Mouse (Mus musculus) neural tube, embryonic 14.5 days (tissue): ENCODE measurements at regions not wholly inside any gene's neighbourhood (a gene's known extent, or its start where the extent isn't known, plus 50 kb on each side); places are given as distances from the start of the nearest gene placed in this dataset.

Source experiments
- ATAC-seq: fragments of 200-750 bp; cut with Nextera tagmentation; 2 replicates; pipeline ENCODE4 v1.8.0; 2017; ENCODE audit warnings: low read depth, mild to moderate bottlenecking, moderate TSS enrichment, moderate library complexity
- H3K27ac ChIP-seq: fragments of 300-500 bp; sonication (generic); 2 replicates; pipeline ENCODE4 v1.5.1; 2014; ENCODE audit warnings: low read depth, mild to moderate bottlenecking, control low read depth, low read length, moderate library complexity, mixed read lengths
- H3K27me3 ChIP-seq: fragments of 300-500 bp; sonication (generic); 2 replicates; pipeline ENCODE4 v1.6.1; 2014; ENCODE audit warnings: low read length; ENCODE audit not compliant: control insufficient read depth, insufficient read depth
- H3K36me3 ChIP-seq: fragments of 300-500 bp; sonication (generic); 2 replicates; pipeline ENCODE4 v1.6.1; 2014; ENCODE audit warnings: low read length, mixed read lengths; ENCODE audit not compliant: control insufficient read depth, insufficient read depth
- H3K4me1 ChIP-seq: fragments of 300-500 bp; sonication (generic); 2 replicates; pipeline ENCODE4 v1.6.1; 2014; ENCODE audit warnings: low read length; ENCODE audit not compliant: control insufficient read depth, insufficient read depth
- H3K4me2 ChIP-seq: fragments of 300-500 bp; sonication (generic); 2 replicates; pipeline ENCODE4 v1.6.1; 2014; ENCODE audit warnings: mild to moderate bottlenecking, low read depth, low read length, control low read depth
- H3K4me3 ChIP-seq: fragments of 300-500 bp; sonication (generic); 2 replicates; pipeline ENCODE4 v1.5.1; 2014; ENCODE audit warnings: low read depth, low read length, control low read depth, mixed read lengths
- H3K9ac ChIP-seq: fragments of 300-500 bp; sonication (generic); replicated peaks from 2 replicates; pipeline ENCODE4 v1.6.1; 2014; ENCODE audit warnings: low read depth, mild to moderate bottlenecking, control low read depth, low read length, mixed read lengths
- H3K9me3 ChIP-seq: fragments of 300-500 bp; sonication (generic); 2 replicates; pipeline ENCODE4 v1.6.1; 2016; ENCODE audit warnings: low read length; ENCODE audit not compliant: control insufficient read depth
- WGBS: fragments of 180-500 bp; shearing (Covaris S2); extraction: QIAGEN DNeasy Blood & Tissue Kit; methylation state at CpG from one replicate; pipeline ENCODE4 v1.1.7; 2014; 5-methylcytosine and 5-hydroxymethylcytosine counted together

DNA sequence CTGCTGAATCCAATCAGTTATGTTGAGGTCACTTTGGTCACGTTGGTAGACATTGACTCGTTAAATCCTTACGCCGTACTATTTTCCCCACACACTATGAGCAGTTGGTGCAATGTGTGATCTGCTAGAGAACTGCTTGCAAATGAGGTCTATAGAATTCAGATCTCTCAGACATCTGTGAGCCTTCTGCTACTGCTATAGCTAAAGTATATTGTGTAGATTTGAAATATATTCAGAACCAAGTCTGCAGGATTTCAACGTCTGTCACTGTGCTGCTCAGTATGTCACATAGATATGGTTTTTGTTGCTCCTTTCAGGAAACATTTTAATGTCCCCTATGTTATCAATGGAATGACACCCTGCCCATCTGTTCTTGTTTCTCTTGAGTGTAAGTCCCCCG, 182.4 kb upstream of the Car8 start:
- H3K4me3 ChIP-seq = no peak overlapping the region
- no peak overlapping the region for H3K4me2 ChIP-seq
- H3K27me3 ChIP-seq = no peaks in the 10 kb centered on the region
- H3K4me1 ChIP-seq = no peaks in the 10 kb centered on the region
- H3K9me3 ChIP-seq = no peaks in the 10 kb centered on the region
- WGBS = 89% methylated on average over 6 of the region's 6 CpGs
- ATAC-seq = no peak
- H3K36me3 ChIP-seq = no peaks in the 10 kb centered on the region
- no peak overlapping the region for H3K9ac ChIP-seq
- no peak overlapping the region for H3K27ac ChIP-seq

DNA sequence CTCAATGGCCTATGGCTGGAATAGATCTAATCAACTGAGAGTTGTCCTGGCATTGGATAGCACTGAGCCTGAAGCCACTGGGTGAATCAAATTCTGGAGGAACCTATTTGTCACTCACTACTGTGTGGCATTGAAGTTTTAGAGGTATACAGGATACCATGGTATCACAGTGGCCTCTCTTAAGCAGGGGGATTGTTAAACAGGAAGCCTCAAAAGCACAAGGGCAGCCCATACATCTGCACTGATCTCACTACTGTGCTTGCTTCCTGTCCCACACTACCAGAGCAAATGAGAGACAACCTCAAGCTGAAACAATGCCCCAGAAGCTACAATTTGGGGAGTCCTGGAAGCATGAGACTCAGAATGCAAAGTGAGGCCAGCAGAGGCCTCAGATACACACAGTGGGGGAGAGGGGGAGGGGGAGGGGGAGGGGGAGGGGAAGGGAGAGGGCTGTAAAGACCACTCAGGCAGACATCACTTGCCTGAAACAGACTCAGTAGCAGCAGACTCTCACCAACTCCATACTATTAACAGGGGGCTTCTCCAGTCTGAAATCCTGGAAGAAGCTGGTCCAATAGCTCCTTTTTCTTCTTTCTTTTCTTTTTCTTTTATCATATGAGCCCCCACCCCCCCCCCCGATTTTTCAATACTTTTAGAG, 179.7 kb upstream of the Car8 start:
- Histone ChIP-seq H3K9ac (no peak overlapping the region), H3K4me3 (no peak overlapping the region), H3K9me3 (no peaks in the 10 kb centered on the region), H3K27ac (no peak overlapping the region), H3K27me3 (no peaks in the 10 kb centered on the region), H3K4me2 (no peak overlapping the region), H3K36me3 (no peaks in the 10 kb centered on the region), H3K4me1 (no peaks in the 10 kb centered on the region)
- peak; percentile 28; the same call in 1 of the 2 replicates for ATAC-seq
- 27% methylated on average over 1 of the region's 1 CpGs for WGBS

- 39% methylated on average over 5 of the region's 5 CpGs for WGBS
- Histone ChIP-seq H3K9me3 (no peaks in the 10 kb centered on the region), H3K27me3 (no peaks in the 10 kb centered on the region), H3K4me3 (no peak overlapping the region), H3K27ac (no peak overlapping the region), H3K36me3 (no peaks in the 10 kb centered on the region), H3K4me2 (no peak overlapping the region), H3K4me1 (no peaks in the 10 kb centered on the region), H3K9ac (no peak overlapping the region)
- peak; percentile 17; the same call in 1 of the 2 replicates for ATAC-seq
These were observed 179.0 kb upstream of the Car8 start for GRCm38 (mm10) chr4:8417821-8418220.

DNA sequence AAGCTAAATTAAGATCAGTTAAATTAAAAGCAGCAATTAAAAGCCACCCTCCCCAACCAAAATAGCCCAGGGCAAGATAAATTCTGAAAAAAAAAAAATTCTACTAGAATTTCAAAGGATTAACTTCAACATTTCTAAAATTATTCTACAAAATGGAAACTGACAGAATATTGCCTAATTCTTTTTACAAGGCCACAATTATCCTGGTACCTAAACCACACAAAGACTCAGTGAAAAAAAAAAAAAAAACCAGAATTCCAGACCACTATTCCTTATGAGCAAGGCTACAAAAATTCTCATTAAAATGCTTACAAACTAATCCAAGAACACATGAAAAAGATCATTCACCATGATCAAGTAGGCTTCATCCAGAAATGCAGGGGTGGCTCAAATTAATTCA, 174.5 kb upstream of the Car8 start:
- H3K4me2 ChIP-seq = no peak overlapping the region
- ATAC-seq = no peak
- no peak overlapping the region for H3K27ac ChIP-seq
- no peaks in the 10 kb centered on the region for H3K9me3 ChIP-seq
- no peak overlapping the region for H3K9ac ChIP-seq
- no peaks in the 10 kb centered on the region for H3K27me3 ChIP-seq
- H3K4me3 ChIP-seq = no peak overlapping the region
- H3K36me3 ChIP-seq = no peaks in the 10 kb centered on the region
- H3K4me1 ChIP-seq = no peaks in the 10 kb centered on the region

- H3K9me3 ChIP-seq = no peaks in the 10 kb centered on the region
- 88% methylated on average over 2 of the region's 2 CpGs for WGBS
- ATAC-seq = no peak
- no peaks in the 10 kb centered on the region for H3K4me1 ChIP-seq
- H3K27ac ChIP-seq = no peak overlapping the region
- H3K9ac ChIP-seq = no peak overlapping the region
- no peaks in the 10 kb centered on the region for H3K27me3 ChIP-seq
- H3K4me2 ChIP-seq = no peak overlapping the region
- H3K4me3 ChIP-seq = no peak overlapping the region
- H3K36me3 ChIP-seq = no peaks in the 10 kb centered on the region
These were observed 161.2 kb upstream of the Car8 start for GRCm38 (mm10) chr4:8400069-8400468.

GRCm38 (mm10) chr4:8399430-8399829, 160.6 kb upstream of the Car8 start:
- Histone ChIP-seq H3K9ac (no peak overlapping the region), H3K27ac (no peak overlapping the region), H3K4me3 (no peak overlapping the region), H3K9me3 (no peaks in the 10 kb centered on the region), H3K4me2 (no peak overlapping the region), H3K27me3 (no peaks in the 10 kb centered on the region), H3K4me1 (no peaks in the 10 kb centered on the region), H3K36me3 (no peaks in the 10 kb centered on the region)
- ATAC-seq = no peak
- WGBS = 67% methylated on average over 1 of the region's 1 CpGs

DNA sequence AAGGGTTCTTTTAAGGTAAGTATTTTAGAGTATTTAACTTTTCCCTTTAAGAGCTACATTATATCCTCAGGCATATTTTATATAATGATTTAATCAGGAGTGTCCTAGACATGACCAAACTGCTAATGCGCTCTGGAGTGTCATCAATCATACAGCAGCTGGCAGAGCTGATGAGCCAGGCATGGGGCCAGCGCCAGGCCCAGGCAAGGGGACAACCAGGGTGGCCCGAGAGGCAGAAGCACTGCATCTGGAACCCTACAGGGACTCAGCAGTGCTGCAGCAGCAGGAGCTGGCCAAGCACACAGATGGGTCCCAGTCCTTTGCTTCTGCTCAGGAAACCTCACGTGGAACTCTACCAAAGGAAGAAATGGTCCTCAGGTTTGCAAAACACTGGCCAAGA, 160.1 kb upstream of the Car8 start:
- Histone ChIP-seq H3K36me3 (no peaks in the 10 kb centered on the region), H3K4me1 (no peaks in the 10 kb centered on the region), H3K9ac (no peak overlapping the region), H3K27me3 (no peaks in the 10 kb centered on the region), H3K4me3 (no peak overlapping the region), H3K9me3 (no peaks in the 10 kb centered on the region), H3K27ac (no peak overlapping the region), H3K4me2 (no peak overlapping the region)
- WGBS = 39% methylated on average over 4 of the region's 4 CpGs
- ATAC-seq = peak; percentile 79

GRCm38 (mm10) chr4:8383162-8383561, 144.3 kb upstream of the Car8 start:
- ATAC-seq = no peak
- Histone ChIP-seq H3K36me3 (no peaks in the 10 kb centered on the region), H3K4me3 (no peak overlapping the region), H3K27ac (no peak overlapping the region), H3K4me1 (no peaks in the 10 kb centered on the region), H3K9ac (no peak overlapping the region), H3K9me3 (no peaks in the 10 kb centered on the region), H3K4me2 (no peak overlapping the region), H3K27me3 (no peaks in the 10 kb centered on the region)
- 96% methylated on average over 11 of the region's 11 CpGs for WGBS

GRCm38 (mm10) chr4:8382125-8382417, 143.2 kb upstream of the Car8 start:
- ATAC-seq = peak; percentile 41; the same call in 1 of the 2 replicates

More at GRCm38 (mm10) chr4:8382125-8382417, 143.2 kb upstream of the Car8 start:
- H3K36me3 ChIP-seq = no peaks in the 10 kb centered on the region
- 47% methylated on average over 3 of the region's 3 CpGs for WGBS
- no peaks in the 10 kb centered on the region for H3K9me3 ChIP-seq
- H3K4me3 ChIP-seq = no peak overlapping the region
- no peak overlapping the region for H3K4me2 ChIP-seq
- H3K27me3 ChIP-seq = no peaks in the 10 kb centered on the region
- no peak overlapping the region; the same call in 1 of the 2 replicates for H3K27ac ChIP-seq
- no peak overlapping the region for H3K9ac ChIP-seq
- no peaks in the 10 kb centered on the region for H3K4me1 ChIP-seq
